Mouse (Mus musculus) intestine, embryonic 14.5 days (tissue): Measurements from ENCODE around the gene Gpr18. TPM values are rescaled to one million over a fixed set of nuclear protein-coding genes. Genes with fewer than 3 reads are reported as not detected.

Source experiments
- ATAC-seq: fragments of 200-750 bp; cut with Nextera tagmentation; replicated peaks from 2 replicates; pipeline ENCODE4 v1.8.0; 2017; ENCODE audit warnings: low read depth, moderate number of reproducible peaks, moderate TSS enrichment, moderate library complexity; ENCODE audit not compliant: low FRiP score, low TSS enrichment
- DNase-seq: peaks from one replicate; pipeline ENCODE4 v3.0.0-alpha.2; 2018; ENCODE audit warnings: low spot score
- H3K27ac ChIP-seq: fragments of 300-500 bp; sonication (generic); 2 replicates; pipeline ENCODE4 v1.5.1; 2014; ENCODE audit warnings: low read depth, mild to moderate bottlenecking, control low read depth
- H3K27me3 ChIP-seq: fragments of 300-500 bp; sonication (generic); replicated peaks from 2 replicates; pipeline ENCODE4 v1.6.1; 2014; ENCODE audit warnings: low read length, control low read depth; ENCODE audit not compliant: control insufficient read depth, insufficient read depth
- H3K36me3 ChIP-seq: fragments of 300-500 bp; sonication (generic); 2 replicates; pipeline ENCODE4 v1.6.1; 2014; ENCODE audit warnings: low read length, control low read depth; ENCODE audit not compliant: control insufficient read depth, insufficient read depth
- H3K4me1 ChIP-seq: fragments of 300-500 bp; sonication (generic); replicated peaks from 2 replicates; pipeline ENCODE4 v1.6.1; 2014; ENCODE audit warnings: low read length, control low read depth, mixed read lengths; ENCODE audit not compliant: control insufficient read depth, insufficient read depth
- H3K4me2 ChIP-seq: fragments of 300-500 bp; sonication (generic); 2 replicates; pipeline ENCODE4 v1.6.1; 2014; ENCODE audit warnings: low read length
- H3K4me3 ChIP-seq: fragments of 300-500 bp; sonication (generic); 2 replicates; pipeline ENCODE4 v1.5.1; 2014; ENCODE audit warnings: low read depth, low read length, control low read depth, mixed read lengths
- H3K9ac ChIP-seq: fragments of 300-500 bp; sonication (generic); 2 replicates; pipeline ENCODE4 v1.6.1; 2014; ENCODE audit warnings: mild to moderate bottlenecking, low read length
- H3K9me3 ChIP-seq: fragments of 300-500 bp; sonication (generic); 2 replicates; pipeline ENCODE4 v1.6.1; 2016; ENCODE audit warnings: low read length, control low read depth; ENCODE audit not compliant: control insufficient read depth
- WGBS: fragments of 180-500 bp; shearing (Covaris S2); extraction: QIAGEN DNeasy Blood & Tissue Kit; methylation state at CpG from one replicate; pipeline ENCODE4 v1.1.7; 2014; 5-methylcytosine and 5-hydroxymethylcytosine counted together
- polyA plus RNA-seq: library from polyadenylated mRNA; unstranded; fragments of >200 nt; fragmentation: Nextera tagmentation; extraction: Ambion mirVana; gene quantifications from 2 replicates; pipeline ENCODE4 v1.2.1, GENCODE M21; 2014

Gene Gpr18
- polyA plus RNA-seq, 1 experiment from 2014 or later = 0.62 TPM

DNA sequence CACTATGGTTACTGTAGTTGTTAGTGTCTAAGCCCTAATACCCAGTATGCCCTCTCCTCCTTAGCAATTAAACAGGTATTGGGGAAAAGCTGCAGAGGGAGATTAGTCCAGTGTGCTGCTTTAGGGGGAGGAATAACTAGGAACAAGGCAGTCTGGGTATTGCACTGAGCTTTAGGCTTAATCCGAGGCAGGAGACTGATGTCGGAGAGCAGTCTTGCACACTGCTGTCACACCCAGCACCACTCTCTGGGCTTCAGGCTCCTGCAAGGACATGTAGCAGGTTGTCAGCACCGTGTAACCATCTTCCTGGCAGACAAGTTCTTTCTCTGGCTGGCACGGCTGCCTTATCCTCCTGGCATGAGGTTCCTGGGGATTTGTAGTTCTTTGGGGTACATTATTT is 16.6 kb upstream of the Gpr18 start:
- 91% methylated on average over 4 of the region's 4 CpGs for WGBS
- H3K27me3 ChIP-seq = no peaks in the 10 kb centered on the region
- DNase-seq = peak; percentile 38

DNA sequence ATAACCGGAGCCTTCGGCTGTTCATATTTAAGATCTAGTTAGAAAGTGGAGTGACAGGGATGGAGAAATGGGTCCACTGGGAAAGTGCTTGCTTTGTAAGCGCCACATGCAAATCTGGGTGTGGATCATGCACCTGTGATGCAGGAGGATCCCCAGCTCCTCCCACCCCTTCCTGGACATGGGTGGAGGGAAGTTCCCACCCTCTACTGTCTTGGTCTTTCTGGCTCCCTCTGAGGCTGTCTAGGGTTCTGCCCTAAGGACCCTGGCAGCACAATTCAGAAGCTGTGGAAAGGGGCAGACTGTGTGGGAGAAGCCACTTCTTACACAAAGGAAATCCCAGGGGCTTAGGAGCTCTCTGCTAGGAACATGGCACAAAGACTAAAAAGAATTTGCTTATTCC is 16.0 kb upstream of the Gpr18 start:
- Histone ChIP-seq H3K4me1 (no peaks in the 10 kb centered on the region; the same call in 1 of the 2 replicates), H3K9ac (no peak overlapping the region), H3K4me3 (no peak overlapping the region), H3K27me3 (no peaks in the 10 kb centered on the region), H3K36me3 (peaks cover 9% of the 10 kb centered on the region; the same call in 1 of the 2 replicates), H3K4me2 (no peak overlapping the region), H3K9me3 (peaks cover 8% of the 10 kb centered on the region; the same call in 1 of the 2 replicates), H3K27ac (no peak overlapping the region)
- 94% methylated on average over 3 of the region's 3 CpGs for WGBS
- ATAC-seq (no peak), DNase-seq (peak; percentile 23)

More for the DNA sequence above, 16.6 kb upstream of the Gpr18 start:
- H3K27ac ChIP-seq = no peak overlapping the region
- H3K9me3 ChIP-seq = peaks cover 8% of the 10 kb centered on the region; the same call in 1 of the 2 replicates
- peaks cover 9% of the 10 kb centered on the region; the same call in 1 of the 2 replicates for H3K36me3 ChIP-seq
- ATAC-seq = no peak
- H3K4me2 ChIP-seq = no peak overlapping the region
- H3K4me1 ChIP-seq = no peaks in the 10 kb centered on the region; the same call in 1 of the 2 replicates
- H3K9ac ChIP-seq = no peak overlapping the region
- no peak overlapping the region for H3K4me3 ChIP-seq

DNA sequence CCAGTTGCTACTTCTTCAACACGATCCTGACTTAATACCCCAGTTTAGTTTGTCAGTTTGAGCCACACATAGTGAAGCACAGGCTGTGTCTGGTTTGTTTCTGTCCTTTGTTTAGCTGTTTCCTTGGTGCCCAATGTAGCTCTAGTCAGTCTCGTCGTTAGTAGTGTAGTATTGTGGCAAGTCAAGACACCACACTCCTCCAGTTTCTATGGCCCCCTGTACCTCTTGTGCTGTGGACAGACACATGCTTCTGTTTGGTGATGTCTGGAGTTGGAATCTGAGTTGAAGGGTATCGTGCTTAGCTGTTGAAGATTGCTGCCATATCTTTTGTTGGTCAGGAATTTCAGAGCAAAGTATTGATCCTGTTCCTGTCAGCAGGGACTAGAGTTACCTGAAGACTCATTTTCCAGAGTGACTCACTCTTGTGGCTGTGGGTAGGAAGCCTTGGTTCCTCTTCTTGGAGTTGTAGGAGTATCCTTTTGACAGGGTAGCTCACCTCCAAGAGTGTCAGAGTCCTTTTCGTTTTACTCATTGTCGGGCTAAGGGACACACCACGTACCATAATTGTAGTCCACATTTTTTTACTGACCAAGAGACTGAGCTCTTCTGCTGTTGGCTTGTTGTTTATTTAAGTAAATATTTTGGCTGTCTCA is 15.3 kb upstream of the Gpr18 start:
- 68% methylated on average over 7 of the region's 7 CpGs for WGBS
- Histone ChIP-seq H3K9ac (no peak overlapping the region), H3K9me3 (peaks cover 7% of the 10 kb centered on the region; the same call in 1 of the 2 replicates), H3K27me3 (no peaks in the 10 kb centered on the region), H3K36me3 (peaks cover 9% of the 10 kb centered on the region; the same call in 1 of the 2 replicates), H3K4me2 (no peak overlapping the region), H3K27ac (no peak overlapping the region), H3K4me1 (no peaks in the 10 kb centered on the region; the same call in 1 of the 2 replicates), H3K4me3 (no peak overlapping the region)
- DNase-seq (peak; percentile 45), ATAC-seq (no peak)

DNA sequence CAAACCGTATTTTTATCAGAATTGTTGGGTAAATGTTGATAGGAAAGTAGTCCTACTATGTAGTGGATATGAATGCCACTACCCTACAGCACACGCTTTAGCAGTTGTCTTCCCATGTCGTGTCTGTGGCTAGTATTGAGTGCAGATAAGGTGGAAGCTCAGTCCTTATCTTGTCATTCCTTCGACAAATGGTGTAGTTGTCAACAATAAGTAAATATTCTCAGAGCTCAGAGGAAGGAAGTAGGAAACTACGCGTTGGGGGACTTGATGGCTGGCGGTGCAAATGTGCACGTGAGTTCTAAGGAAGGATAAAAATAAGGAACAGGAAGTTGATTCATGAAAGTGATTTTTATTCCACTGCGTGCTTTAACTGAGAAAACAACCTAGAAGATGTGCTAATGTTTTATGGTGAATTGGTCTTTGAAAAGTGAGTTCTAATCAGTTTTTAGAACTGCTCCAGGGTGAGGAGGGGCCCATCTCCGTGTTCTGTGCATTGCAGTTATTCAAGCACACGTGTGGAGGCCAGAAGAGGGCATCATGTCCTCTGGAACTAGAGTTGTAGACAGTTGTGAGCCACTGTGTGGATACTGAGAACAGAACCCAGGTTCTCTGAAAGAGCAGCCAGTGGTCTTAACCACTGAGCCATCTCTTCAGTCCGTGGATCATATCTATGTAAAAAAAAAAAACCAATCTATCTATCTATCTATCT is 13.8 kb upstream of the Gpr18 start:
- Histone ChIP-seq H3K9ac (no peak overlapping the region), H3K36me3 (0 out of 2 replicates have a peak, but pooled peaks cover 6% of the 10 kb centered on the region), H3K9me3 (no peaks in the 10 kb centered on the region), H3K4me1 (no peaks in the 10 kb centered on the region; the same call in 1 of the 2 replicates), H3K4me3 (no peak overlapping the region), H3K27ac (no peak overlapping the region), H3K4me2 (no peak overlapping the region), H3K27me3 (no peaks in the 10 kb centered on the region)
- no peak for ATAC-seq
- WGBS = 79% methylated on average over 12 of the region's 12 CpGs
- DNase-seq = peak; percentile 10

DNA sequence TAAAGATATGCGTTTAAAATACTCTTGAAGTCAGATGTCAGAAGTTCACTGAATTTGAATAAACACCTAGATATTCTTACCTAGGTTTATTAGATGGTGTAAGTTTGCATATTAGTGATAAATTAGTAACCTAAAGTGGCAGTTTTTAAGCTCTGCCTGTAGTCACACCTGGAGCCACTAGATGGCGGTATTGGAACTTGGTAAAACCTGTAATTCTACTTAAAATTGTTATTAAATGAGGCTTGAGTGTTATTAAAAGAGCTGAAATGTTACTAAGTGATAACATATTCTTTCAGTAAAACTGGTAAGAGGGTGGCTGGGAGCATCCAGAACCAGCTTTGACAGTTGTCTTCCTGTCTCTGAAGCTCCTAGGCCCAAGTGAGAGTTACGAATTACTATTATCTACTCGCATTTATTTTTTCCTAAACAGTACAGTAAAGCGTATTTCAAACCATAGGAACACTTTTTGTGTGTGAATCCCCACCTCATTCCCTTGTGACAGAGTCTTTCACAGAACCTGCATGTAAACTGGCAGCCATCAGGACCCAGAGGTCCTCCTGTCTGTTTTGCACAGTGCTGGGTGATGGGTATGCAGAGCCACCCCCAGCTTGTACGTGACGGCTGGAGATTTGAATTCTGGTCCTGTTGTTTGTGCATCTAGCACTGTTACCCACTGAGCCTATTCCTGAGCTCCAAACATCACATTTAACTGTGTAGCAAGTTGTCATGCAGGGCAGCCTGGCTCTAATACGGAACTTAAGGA is 13.0 kb upstream of the Gpr18 start:
- Histone ChIP-seq H3K4me2 (no peak overlapping the region), H3K4me1 (no peaks in the 10 kb centered on the region; the same call in 1 of the 2 replicates), H3K27me3 (no peaks in the 10 kb centered on the region), H3K4me3 (no peak overlapping the region), H3K9me3 (no peaks in the 10 kb centered on the region), H3K36me3 (no peaks in the 10 kb centered on the region), H3K9ac (no peak overlapping the region), H3K27ac (no peak overlapping the region)
- ATAC-seq (no peak), DNase-seq (peak; percentile 69)
- 65% methylated on average over 8 of the region's 8 CpGs for WGBS

DNA sequence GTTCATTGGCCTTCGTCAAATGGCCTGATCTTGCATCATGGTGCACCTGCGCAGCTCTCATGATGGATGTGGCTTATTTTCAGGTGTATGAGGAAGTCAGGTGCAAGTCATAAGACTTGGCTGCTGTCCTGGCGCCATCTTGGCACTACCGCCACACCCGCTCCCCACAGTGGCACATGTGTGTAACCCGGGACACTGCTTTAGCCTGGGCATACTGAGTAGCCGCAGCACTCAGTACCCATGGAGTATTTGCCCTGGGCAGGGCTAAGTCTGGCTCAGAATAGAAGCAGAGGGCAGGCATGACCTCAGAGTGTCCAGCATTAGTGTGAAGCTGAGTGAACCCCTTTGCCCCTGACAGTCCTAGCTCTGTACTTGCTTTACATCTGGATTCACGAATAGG is 11.9 kb upstream of the Gpr18 start:
- Histone ChIP-seq H3K36me3 (no peaks in the 10 kb centered on the region), H3K9ac (no peak overlapping the region), H3K4me1 (no peaks in the 10 kb centered on the region; the same call in 1 of the 2 replicates), H3K4me2 (no peak overlapping the region), H3K27me3 (no peaks in the 10 kb centered on the region), H3K27ac (no peak overlapping the region), H3K9me3 (no peaks in the 10 kb centered on the region), H3K4me3 (no peak overlapping the region)
- 91% methylated on average over 8 of the region's 8 CpGs for WGBS
- ATAC-seq (no peak), DNase-seq (peak; percentile 42)

DNA sequence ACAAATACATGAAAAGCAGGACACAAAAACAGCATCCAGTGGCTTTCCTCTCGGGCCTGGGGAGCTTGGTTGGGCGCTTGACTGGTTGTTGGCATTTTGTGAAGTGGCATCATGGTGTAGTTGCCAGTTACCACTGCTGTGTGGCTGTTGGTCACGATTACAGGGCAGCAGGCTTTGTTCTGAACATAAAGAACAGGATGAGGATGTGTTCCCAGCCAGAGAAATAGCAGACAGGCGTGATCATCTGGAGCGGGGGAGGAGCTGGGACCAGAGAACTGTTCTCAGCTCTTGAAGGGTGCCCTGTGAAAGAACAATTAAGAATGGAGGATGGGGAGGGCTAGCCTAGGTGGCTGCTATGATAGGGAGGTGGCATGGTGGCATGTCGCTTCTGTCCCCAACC is 11.3 kb upstream of the Gpr18 start:
- Histone ChIP-seq H3K4me3 (no peak overlapping the region), H3K27me3 (no peaks in the 10 kb centered on the region), H3K9ac (no peak overlapping the region), H3K27ac (no peak overlapping the region), H3K4me2 (no peak overlapping the region), H3K9me3 (no peaks in the 10 kb centered on the region), H3K36me3 (no peaks in the 10 kb centered on the region), H3K4me1 (no peaks in the 10 kb centered on the region; the same call in 1 of the 2 replicates)
- no peak for ATAC-seq
- DNase-seq = peak; percentile 37
- whole genome bisulfite sequencing = 87% methylated on average over 6 of the region's 6 CpGs

DNA sequence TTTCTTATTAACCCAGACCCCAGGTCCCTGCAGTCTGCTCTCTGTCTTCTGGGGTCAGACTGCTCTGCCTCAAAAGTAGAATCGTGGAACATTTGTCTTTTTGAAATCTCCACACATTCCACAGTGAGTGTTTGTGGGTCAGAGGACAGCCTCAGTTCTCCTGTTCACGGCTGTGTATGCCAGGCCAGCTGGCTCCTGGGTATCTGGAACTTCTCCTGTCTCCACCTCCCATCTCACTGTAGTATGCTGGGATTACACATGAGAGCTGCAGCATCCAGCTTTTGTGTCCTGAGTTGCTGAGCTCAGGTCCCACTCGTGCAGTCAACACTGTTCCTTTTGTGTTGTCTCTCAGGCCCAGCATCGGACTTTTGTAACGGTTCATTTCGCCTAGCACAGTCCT is 9.3 kb upstream of the Gpr18 start:
- Histone ChIP-seq H3K36me3 (no peaks in the 10 kb centered on the region), H3K27ac (no peak overlapping the region), H3K4me3 (no peak overlapping the region), H3K9me3 (no peaks in the 10 kb centered on the region), H3K27me3 (no peaks in the 10 kb centered on the region), H3K4me2 (no peak overlapping the region), H3K4me1 (no peaks in the 10 kb centered on the region; the same call in none of the 2 replicates), H3K9ac (no peak overlapping the region)
- 54% methylated on average over 6 of the region's 6 CpGs for WGBS
- no peak for ATAC-seq
- no peak for DNase-seq
